Mouse (Mus musculus): ENCODE measurements around the gene Hax1.

GRCm38 (mm10) chr3:89994807-89995515 is 3.6 kb downstream of the Hax1 start:
- TF ChIP-seq CTCF (IDR thresholded peaks at IDR 0.05; ENCODE audit: low read depth, low read length) (no peak), POLR2A (IDR thresholded peaks at IDR 0.05; ENCODE audit: extremely low read depth, insufficient read depth, low read length) (no peak)

Data from liver, adult 2 months (tissue).